Mouse (Mus musculus): ENCODE results near the gene Gm7694.

Gm7694 gene

GRCm38 (mm10) chr1:170277016-170277415, 29.1 kb downstream of the Gm7694 start, which contains the start of gene Sh2d1b1:
Gene Sh2d1b1 (plus strand): TSS chr1:170277320.
- DNase-seq = no peak

- DNase-seq = no peak
These were observed 32.9 kb downstream of the Gm7694 start for GRCm38 (mm10) chr1:170273252-170273651.

- DNase-seq = no peak
These were observed 35.4 kb downstream of the Gm7694 start for GRCm38 (mm10) chr1:170270696-170271095.

GRCm38 (mm10) chr1:170270281-170270680, 35.9 kb downstream of the Gm7694 start:
- no peak for DNase-seq

- peak; percentile 91 for DNase-seq
These were observed 50.6 kb downstream of the Gm7694 start for GRCm38 (mm10) chr1:170255560-170255910.

- DNase-seq = no peak
These were observed 51.1 kb downstream of the Gm7694 start for GRCm38 (mm10) chr1:170254893-170255559.

Data from kidney, adult 9 months (tissue).